Mouse (Mus musculus) bone marrow, adult 2 months (tissue): ENCODE data around the gene Jam3.

Experiments
- CTCF ChIP-seq: fragments of 200-500 bp; IDR thresholded peaks from 2 replicates; pipeline ENCODE4 v1.5.1; 2011; ENCODE audit warnings: low read length, control low read depth; ENCODE audit not compliant: control insufficient read depth, insufficient read depth
- POLR2A ChIP-seq: fragments of 200-500 bp; IDR thresholded peaks from 2 replicates; pipeline ENCODE4 v1.6.1; 2011; ENCODE audit warnings: low read depth, mild to moderate bottlenecking, control low read depth, low read length, borderline replicate concordance; ENCODE audit not compliant: control insufficient read depth

DNA sequence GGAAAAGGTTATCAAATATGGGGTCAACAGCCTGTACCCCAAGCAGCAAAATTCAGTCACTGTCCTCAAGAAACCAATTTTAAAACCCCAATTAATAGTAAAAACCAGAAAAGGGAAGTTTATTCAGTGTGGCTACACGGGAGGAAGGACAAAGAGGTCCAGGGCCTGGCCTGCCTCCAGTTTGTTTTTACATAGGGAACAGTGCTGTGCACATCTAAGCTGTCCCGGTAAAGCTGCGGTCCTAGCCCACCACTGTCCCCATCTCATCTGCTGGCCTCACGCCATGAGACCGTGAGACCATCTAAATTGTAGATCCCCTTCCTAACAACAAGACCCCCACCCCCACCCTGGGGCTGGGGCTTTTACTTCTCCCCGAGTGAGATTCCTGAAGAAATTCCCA lies 29.8 kb downstream of the Jam3 start:
- TF ChIP-seq CTCF (no peak), POLR2A (no peak)
